Mouse (Mus musculus): ENCODE data around the gene Cd55. TPM values are rescaled to one million over a fixed set of nuclear protein-coding genes. Genes with fewer than 3 reads are reported as not detected.
"Not testable (repeated sequence)": the region's sequence is repeated elsewhere in the genome, so short reads cannot be mapped to it uniquely, and the experiment has no call there.

The Cd55 gene
- total RNA-seq, 4 experiments from 2014 or later, result 3.9 to 6.7 (median 5.4) TPM

- not testable (repeated sequence) for DNase-seq (ENCODE audit: low spot score in 2 of 2)
Measured at GRCm38 (mm10) chr1:130427175-130427853, 35.2 kb downstream of the Cd55 start.

- peak in 1 of 2 experiments; percentile 5 for DNase-seq (ENCODE audit: low spot score in 2 of 2)
Measured at GRCm38 (mm10) chr1:130422664-130423111, 39.9 kb downstream of the Cd55 start, which contains the start of gene Cd55b. TSS of gene Cd55b (minus strand) at chr1:130423009.

- DNase-seq (ENCODE audit: low spot score in 2 of 2), result not testable (repeated sequence)
Measured at GRCm38 (mm10) chr1:130422033-130422432, 40.5 kb downstream of the Cd55 start.

DNA sequence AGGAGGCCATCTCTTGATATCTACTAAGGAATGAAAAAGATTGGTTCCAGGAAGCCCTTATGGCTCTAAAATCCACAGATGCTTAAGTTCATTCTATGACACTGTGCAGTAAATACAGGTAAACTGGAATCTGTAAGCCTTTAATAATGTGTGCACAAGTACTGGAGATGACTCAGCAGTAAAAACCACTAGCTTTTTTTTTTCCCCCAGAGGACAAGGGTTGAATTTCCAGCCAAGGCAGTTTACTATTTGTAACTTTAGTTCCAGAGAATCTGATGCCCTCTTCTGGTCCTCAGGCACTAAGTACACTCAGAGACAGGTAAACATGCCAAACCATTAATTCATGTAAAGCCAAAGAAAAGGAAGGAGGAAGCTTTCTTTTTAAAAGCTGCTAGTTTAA, 65.4 kb downstream of the Cd55 start:
- not testable (repeated sequence) for DNase-seq (ENCODE audit: low spot score in 2 of 2)

Other genes with a start within 250 kb of the Cd55 start
- gene Cd55b, start 39.7 kb downstream of the Cd55 start, total RNA-seq (2022), result 1 to 10 TPM in 1 of 4 experiments, under 1 TPM in 1, not detected in 2; 0.44 to 1.0 TPM
- under 1 TPM in 2 of 4 experiments, not detected in 2; 0.24 to 0.25 TPM for gene Zp3r, start 166.9 kb upstream of the Cd55 start, total RNA-seq (2022)
- gene C4bp, start 198.9 kb upstream of the Cd55 start, total RNA-seq (2022), result not detected